Mouse (Mus musculus) layer of hippocampus, adult 18-20 months (tissue): ENCODE data around the gene Olig1. TPM values are rescaled to one million over a fixed set of nuclear protein-coding genes. Genes with fewer than 3 reads are reported as not detected.

Experiments
- DNase-seq, 2 experiments: peaks; one replicate each; pipeline ENCODE4 v3.0.0; 2022; ENCODE audit warnings: low spot score in 2 of 2
- long read RNA-seq: library from polyadenylated mRNA; stranded (forward); transcript quantifications from one replicate; pipeline ENCODE4 v2.0.0, GENCODE M21; 2021
- total RNA-seq, 2 experiments: library from RNA; stranded (reverse); gene quantifications; 2 replicates each; pipeline ENCODE4 v1.2.3; 2021

Olig1 gene
- 100 to 1,000 TPM in 1 of 2 experiments, 10 to 100 TPM in 1; 100.0 to 102 TPM for total RNA-seq
- long read RNA-seq, transcript Olig1-201 (1 exons, 2,162 nt), result major isoform, 79 of 79 reads
- long read RNA-seq, partial matches to known transcripts, result 0 of 79 reads
- long read RNA-seq, other reads (novel, unspliced or antisense), result 0 of 79 reads

DNA sequence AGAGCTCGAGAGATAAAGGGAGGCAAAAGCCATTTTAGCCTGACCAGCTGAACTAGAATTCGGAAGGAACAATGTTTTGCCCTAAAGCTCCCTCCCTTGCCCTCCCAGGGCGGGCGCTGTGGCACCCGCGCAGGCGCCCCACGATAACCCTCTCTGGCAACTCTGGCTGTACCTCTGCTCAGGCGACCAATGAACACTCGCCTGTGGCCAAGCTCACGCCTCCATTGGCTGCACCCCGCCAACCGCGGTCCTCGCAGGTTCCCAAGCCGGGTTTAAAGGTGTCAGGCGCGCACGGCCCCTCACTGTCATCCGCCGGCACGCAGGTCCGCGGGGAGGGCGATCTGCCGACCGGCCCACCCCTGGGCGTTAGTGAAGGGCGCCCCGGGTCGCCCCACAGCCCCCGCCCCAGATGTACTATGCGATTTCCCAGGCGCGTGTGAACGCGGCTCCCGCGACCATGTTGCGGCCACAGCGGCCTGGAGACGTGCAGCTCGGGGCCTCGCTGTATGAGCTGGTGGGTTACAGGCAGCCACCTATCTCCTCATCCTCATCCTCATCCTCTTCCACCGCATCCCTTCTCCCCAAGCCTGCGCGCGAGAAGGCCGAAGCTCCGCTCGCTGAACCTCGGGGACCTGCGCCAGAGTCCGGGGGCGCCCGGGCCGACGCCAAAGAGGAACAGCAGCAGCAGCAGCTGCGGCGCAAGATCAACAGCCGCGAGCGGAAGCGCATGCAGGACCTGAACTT is at the start of gene Olig1:
Olig1 (plus strand) TSS at position 305 of the 744 bp plus-strand sequence.
- peak; percentile 65 to 76 for DNase-seq

DNA sequence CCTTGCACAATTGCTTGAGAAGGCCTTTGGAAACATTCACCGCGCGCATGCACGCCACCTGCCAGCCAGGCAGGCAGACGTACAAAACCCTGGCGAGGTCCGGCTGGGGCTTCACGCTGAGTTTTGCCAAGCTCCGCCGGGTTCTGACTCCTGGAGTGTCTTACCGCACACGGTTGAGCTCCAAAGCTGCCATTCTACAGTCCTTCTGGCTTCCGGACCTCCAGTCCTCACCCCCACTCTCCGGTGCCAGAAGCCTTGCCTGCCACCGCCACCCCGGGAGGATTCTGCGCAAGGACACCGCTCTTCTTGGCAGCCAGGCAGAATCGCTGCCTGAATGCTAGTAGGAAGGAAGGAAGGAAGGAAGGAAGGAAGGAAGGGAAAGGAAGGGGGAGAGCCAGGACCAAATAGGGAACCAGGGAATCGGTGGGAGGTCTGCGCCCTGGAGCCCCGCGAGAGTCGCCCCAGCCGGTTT is 47.4 kb upstream of the Olig1 start:
- peak in 1 of 2 experiments; percentile 12 for DNase-seq

DNA sequence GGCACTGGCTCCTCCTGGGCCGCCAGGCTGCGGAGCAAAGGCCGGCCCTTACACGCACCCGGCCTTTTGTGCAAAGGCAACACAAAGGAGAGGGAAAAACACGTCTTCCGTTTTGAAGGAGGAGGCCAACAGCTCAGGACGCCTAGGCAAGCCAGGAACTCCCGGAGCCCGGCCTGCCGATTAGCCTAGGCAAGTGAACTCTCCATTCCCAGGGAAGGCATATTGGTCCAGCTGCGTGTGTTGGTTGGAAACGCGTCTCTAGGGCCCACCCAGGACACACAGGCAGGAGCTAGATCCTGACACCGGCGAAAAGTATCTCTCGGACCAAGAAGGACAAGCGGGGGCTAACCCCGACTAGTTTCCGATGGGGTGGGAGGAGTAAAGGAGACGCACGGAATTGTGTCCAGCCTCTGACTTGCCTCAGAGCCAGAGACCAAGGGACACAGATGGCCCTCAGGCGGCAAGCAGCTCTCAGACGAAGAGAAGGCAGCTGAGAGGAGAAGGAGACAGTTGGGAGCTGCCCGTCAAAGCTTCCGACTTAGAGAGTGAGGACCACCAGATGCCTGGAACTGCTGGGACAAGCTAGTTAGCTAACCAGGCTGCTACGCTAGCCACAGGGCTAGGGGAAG is 46.8 kb upstream of the Olig1 start:
- peak in 1 of 2 experiments; percentile 21 for DNase-seq

DNA sequence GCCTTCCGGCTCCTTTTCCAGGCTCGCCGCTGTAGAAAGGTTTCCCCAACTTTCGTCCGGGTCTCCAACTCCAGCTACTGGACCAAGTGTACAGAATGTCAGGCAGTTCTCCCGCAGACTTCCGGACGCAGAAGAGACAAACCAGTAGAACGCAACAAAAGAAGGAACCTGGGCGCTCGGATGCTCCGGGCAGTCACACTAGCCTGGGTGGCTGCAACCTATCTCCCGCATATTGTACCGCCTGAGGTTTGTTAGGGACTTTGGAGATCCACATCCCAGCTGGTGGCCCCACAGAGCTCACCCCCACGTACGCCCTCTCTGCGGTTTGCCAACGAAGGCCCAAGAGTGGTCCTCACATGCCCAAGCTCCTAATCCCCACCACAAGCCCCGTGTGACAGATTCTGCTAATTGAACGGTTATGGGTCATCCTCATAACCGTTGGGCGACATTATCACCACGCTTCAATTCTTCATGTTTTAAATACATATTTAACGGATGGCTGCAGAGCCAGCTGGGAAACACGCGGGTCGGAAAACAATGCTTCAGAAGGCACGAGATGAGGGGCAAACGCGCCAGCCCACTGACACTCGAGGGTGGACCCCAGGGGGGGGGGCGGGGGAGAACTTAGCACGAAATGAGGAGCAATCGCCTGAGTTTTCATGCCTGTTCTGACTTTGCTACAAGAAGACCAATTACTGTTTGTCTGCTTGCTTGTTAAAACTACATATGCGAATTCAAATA is 46.1 kb upstream of the Olig1 start:
- no peak for DNase-seq

DNA sequence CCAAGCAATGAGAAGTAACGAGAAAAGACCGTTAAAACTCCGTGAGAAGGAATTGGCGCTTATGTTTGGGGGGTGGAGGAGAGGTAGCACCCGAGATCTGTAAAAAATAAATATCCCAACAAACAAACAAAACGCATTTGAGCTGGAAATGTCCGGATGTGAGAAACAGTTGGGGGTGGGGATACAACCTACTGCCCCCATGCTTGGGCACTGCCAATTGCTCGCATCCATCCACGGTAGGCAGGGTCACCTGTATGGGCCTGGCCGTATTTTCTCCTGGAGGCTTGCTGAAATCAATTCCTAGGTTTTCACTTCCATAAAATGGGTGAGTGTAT is 45.5 kb upstream of the Olig1 start:
- DNase-seq, result no peak

DNA sequence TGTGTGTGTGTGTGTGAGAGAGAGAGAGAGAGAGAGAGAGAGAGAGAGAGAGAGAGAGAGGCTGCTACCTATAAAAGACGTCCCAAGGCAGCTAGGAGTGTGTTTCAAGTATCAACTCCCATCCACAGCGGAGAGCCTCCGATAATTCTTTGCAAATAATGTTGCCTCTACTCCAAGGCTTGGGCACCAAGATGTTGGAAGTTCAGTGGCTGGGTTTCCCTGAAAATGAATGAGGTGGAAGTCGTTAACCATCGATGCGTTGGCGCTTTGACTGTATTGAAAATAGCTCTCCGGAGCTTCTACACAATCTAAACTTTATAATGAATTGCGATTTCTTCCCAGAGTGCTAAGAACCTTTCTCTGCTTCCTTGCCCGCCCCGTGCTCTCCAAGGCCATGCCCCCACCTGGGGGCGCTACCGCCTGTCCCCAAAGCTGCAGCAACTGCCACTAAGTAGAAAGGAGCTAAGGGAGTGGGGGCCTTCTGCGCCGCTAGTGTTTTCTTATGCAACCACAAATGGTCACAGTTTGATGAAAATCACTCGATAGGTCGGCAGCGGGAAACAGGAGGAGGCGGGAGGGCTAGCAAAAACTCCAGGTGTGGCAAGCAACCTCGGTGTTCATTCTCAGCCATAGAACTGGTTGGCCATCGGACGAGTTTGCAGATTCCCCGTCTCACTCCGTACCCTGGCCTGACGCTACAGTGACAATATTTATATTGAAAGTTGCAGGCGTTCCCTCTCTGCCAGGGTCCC is 44.9 kb upstream of the Olig1 start:
- DNase-seq, result peak in 1 of 2 experiments; percentile 39

DNA sequence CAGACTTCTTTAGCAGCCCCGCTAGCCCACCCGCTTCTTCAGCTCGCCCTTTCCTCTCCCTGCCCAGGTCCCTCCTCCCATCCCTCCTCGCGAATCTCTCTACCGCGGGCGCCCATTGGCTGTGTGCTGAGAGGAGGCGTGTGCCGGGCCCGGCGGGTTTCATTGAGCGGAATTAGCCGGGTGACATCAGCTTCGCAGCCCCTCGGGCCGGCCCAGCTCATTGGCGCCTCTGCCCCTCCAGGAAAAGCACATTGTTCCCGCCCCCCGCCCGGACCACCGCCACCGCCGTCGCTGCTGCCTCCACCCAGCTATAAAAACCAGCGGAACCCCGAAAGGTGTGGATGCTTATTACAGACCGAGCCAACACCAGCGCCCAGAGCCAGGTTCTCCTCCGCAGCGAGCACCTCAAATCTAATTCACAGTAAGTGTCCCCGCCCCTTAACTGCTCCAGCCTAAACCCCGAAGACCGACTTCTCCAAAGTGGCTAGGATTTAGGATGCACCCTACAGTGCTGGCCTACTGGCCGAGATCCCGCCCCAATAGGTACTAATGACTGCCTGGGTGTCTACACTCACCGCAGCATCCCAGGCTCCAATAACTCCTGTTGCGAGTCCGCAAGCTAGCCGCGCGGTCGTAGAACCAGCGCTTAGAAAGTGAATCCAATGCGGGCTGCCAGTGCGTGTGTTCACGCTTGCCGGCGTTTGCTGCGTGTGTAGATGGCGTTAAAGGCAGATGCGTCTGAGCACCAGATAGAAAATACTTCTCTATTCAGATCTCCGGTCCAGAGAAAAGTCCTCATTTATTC is 44.1 kb upstream of the Olig1 start, which contains the start of gene Olig2:
Olig2 (plus strand) TSS at position 225 of the 805 bp plus-strand sequence.
- peak in 1 of 2 experiments; percentile 60 for DNase-seq

DNA sequence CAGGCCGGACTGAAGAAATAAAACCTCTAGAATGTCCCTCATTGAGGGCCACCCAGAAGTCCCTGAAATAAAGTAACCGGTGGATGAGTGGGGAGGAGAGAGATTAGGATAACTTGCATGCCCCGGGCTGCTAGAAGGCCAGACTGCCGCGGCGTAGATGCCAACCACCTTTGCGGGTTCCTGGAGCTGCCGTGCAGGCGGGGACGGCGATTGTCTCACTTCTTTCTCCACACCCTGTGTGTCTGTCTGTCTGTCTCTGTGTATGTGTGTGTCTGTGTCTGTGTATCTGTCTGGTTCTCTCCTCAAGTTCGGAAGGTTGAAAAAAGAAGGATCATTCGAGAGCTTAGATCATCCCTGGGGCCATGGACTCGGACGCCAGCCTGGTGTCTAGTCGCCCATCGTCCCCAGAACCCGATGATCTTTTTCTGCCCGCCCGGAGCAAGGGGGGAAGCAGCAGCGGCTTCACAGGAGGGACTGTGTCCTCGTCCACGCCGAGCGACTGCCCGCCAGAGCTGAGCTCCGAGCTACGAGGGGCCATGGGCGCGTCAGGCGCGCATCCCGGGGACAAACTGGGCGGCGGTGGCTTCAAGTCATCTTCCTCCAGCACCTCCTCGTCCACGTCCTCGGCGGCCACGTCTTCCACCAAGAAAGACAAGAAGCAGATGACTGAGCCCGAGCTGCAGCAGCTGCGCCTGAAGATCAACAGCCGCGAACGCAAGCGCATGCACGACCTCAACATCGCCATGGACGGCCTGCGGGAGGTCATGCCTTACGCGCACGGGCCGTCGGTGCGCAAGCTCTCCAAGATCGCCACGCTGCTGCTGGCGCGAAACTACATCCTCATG is 43.3 kb upstream of the Olig1 start:
- DNase-seq, result peak in 1 of 2 experiments; percentile 20

DNA sequence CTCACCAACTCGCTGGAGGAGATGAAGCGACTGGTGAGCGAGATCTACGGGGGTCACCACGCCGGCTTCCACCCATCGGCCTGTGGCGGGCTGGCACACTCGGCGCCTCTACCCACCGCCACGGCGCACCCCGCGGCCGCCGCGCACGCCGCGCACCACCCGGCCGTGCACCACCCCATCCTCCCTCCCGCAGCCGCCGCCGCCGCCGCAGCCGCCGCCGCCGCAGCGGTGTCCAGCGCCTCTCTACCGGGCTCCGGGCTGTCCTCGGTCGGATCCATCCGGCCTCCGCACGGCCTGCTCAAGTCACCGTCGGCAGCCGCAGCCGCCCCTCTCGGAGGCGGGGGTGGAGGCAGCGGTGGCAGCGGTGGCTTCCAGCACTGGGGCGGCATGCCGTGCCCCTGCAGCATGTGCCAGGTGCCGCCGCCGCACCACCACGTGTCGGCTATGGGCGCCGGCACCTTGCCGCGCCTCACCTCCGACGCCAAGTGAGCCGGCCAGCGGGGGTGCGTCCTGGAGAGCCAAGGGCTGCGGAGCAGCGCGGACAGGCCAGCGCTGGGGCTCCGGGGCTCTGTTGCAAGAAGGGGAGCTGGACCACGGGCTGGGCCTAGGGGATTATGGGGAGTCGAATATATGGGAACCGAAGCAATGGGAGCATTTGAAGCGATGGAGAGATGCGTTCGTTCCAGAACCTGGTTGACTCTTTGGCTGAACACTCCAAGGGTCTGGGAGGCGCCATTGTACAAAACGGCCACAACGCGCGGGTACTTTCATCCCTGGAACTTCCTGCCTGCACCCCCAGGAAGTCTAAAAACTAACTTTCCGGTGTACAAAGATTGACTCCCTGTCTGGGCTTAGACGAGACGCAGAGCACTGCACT is 42.5 kb upstream of the Olig1 start:
- peak in 1 of 2 experiments; percentile 4 for DNase-seq

DNA sequence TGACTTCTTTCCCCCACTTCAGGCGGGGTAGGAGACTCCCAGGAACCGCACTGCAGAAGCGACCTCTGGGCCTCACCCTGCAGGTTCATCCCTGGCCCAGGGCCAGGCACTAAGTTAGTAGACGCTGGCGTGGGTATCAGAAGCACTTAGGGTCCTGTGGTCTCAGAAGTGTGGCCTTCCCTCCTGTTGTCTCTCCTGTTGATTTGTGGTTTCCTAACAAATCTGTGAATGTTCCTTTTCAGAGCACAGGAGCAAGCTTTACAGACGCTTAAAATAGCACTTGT is 41.9 kb upstream of the Olig1 start:
- no peak for DNase-seq

DNA sequence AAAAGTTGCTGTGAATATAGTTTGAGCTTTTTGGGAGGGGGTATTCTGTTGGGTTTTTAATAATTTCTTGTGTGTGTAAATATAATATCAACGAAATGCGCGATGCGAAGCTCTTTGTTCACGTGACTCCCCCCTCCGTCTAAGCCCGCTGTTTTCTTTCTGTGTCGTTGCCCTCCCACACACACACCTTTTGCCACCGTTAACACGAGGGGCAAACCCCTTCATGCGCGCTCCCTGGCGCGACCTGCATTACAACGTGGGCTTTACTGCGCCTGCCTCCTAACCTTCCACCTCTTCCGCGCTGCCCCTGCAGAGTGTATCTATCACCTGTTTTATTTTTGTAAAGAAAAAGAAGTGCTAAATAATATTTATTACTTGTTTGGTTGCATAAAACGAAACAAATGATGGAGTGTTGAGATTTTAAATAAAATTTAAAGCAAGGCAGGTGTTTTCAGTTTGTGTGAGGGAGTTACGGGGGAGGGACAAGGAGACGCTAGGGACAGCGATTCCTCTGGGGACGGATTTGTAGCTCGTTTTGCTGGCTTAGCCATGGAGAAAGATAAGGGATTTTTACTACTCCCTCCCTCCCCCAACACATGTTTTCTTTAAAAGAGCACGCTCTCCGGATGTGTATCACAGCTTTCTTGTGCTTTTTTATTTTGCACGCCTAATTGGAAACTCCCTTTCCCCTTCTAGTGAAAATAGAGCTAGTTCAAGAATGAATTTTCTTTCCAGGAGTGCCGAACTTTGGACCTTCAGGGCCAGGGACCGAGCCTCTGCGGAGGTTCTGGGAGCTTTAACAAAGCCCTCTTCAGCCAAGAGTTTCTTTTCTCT is 41.1 kb upstream of the Olig1 start:
- DNase-seq, result no peak

DNA sequence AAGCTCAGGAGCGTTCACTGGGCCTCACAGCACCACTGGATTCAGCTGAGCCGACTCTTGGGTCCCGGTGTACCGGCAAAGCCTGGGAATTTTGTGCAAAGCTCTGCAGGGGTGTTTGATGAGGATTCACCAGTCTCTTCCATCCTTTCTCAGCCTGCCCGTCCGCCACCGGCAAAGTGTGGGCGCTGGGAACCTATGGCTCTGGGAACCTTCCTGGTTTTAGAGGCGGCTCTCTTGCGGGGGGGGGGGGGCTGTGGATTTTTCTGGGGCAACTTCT is 40.6 kb upstream of the Olig1 start:
- DNase-seq, result no peak

DNA sequence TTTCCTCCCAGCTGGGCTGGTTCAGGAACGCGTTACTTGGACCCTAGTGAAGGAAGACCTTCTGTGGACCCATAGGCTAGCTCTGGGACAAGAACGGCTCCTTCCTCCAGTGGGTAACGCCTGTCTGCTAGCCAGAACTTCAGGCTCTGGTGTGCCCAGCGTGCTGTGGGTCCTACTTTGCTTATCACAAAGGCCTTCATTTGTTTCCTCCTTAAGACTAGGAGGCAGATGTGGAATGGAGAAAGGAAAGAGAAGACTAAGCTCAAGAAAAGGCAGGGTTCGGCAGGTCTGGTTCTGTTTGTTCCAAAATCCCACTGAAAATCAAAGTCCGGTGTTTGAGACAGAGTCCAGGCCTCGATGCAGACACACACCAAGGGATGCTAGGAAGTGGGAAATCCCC is 39.9 kb upstream of the Olig1 start:
- DNase-seq, result no peak

DNA sequence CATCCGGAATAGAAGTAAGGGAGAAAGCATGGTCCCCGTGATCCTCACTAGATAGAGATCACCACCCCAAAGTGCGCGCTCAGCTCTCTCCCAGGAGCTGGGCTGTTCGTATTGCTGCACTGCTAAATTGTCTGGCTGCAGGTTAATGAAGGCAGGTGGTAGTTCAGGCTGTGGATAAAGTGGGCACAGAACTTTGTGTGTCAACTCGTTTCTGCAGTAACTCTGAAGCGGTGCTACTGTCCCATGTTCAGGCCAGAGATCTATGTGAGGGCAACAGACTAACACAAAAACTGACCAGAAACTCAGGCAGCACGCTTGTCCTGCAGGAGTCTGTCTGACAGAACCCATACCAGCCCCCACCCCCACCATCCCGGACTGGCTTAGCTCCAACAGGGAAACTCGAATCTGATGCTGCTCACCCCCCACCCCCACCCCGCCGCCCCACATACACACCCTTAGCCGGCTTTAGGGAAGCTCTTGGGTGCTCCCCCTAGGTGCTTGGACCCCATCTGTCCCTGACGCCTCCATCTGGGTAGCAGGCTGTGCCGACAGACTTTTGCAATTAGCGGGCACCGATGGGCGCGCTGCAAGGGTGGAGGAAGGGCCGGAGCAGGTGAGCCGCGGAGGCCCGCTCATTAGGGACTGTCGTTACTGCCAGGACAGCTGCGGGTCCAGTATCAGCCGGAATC is 37.6 kb upstream of the Olig1 start:
- no peak for DNase-seq

DNA sequence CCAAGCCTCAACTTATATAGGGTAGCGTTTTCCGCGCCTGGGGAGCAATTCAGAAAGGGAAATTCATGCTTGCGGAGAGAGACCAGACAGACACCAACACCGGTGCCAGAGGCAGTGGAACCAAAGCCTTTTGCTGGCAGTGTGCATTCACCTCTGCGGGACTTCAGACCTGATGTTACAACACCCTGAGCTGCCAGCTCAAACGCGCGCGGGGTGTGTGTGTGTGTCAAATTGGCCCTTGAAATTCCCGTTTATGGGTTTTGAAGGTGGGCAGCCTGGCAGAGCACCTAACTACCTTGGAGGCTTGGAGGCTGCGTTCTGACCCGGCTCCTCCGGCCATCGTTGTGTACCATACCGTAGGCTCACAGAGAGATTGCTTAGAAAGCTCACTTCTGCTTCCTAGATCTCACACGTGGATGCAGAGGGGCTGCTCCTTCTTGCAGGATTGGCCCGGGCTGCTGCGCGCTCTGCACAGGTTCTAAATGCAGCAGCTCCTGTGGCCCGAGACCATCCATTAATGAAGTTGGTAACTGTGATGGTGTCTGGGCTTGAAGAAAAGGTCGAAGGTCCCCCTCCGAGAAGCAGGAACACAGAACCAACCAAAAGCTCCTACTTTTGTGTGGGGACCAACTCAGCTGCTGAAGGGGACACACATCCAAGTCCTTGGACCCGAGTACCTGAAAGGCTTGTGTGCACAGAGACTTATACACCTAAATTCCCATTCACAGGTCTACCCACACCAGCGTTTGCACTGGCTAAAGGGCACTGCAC is 36.9 kb upstream of the Olig1 start:
- DNase-seq, result no peak

DNA sequence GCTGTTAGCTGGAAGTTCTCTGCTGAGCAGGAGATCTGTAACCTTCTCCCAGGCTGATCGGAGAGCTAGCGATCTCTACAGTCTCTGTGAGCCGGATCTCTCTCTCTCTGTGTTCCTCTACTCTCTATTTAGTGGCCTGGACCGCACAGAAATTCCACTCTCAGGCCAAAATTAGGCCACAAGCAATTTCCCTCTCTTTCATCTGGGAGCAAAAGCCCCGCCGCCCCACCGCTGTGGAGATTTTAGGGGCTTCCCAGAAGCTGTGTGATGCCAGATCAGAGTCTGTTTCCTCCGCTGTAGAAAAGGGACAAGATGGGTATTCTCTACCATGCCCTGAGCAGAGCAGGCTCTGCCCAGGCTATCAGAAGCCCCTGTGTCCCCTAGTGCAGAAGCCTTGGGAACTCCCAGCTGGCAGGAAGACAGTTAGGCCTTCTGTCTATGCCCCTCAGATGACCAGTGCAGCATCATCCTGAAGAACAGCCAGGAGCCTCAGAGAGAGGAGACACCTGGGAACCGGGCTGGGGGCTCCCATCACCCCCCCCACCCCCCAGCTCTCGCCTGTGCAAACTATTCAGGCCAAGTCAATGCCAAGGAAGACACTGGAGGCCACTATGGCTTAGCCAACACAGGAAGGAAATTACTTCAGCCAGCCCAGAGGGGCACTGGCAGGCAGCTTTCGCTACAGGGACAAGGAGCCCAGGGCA is 36.2 kb upstream of the Olig1 start:
- peak in 1 of 2 experiments; percentile 5 for DNase-seq
